Mouse (Mus musculus) lung, postnatal 0 days (tissue): Measurements from ENCODE around the gene Ablim1. TPM values are rescaled to one million over a fixed set of nuclear protein-coding genes. Genes with fewer than 3 reads are reported as not detected.

Experiments used
- ATAC-seq: fragments of 200-750 bp; cut with Nextera tagmentation; 2 replicates; pipeline ENCODE4 v1.8.0; 2017; ENCODE audit warnings: moderate library complexity
- DNase-seq: peaks from one replicate; pipeline ENCODE4 v3.0.0-alpha.2; 2016; ENCODE audit warnings: low spot score
- H3K27ac ChIP-seq: fragments of 300-500 bp; sonication (generic); 2 replicates; pipeline ENCODE4 v1.5.1; 2014; ENCODE audit warnings: antibody characterized with exemption, mild to moderate bottlenecking, low read length, mixed read lengths
- H3K27me3 ChIP-seq: fragments of 300-500 bp; sonication (generic); replicated peaks from 2 replicates; pipeline ENCODE4 v1.6.1; 2014; ENCODE audit warnings: low read length, mixed read lengths; ENCODE audit not compliant: insufficient read depth
- H3K36me3 ChIP-seq: fragments of 300-500 bp; sonication (generic); 2 replicates; pipeline ENCODE4 v1.6.1; 2014; ENCODE audit warnings: low read length, mixed read lengths; ENCODE audit not compliant: insufficient read depth
- H3K4me1 ChIP-seq: fragments of 300-500 bp; sonication (generic); 2 replicates; pipeline ENCODE4 v1.6.1; 2014; ENCODE audit warnings: antibody characterized with exemption, low read depth, low read length, mixed read lengths; ENCODE audit not compliant: insufficient read depth
- H3K4me2 ChIP-seq: fragments of 300-500 bp; sonication (generic); replicated peaks from 2 replicates; pipeline ENCODE4 v1.6.1; 2014; ENCODE audit warnings: low read depth, mild to moderate bottlenecking, low read length, moderate library complexity, mixed read lengths
- H3K4me3 ChIP-seq: fragments of 300-500 bp; sonication (generic); 2 replicates; pipeline ENCODE4 v1.5.1; 2014; ENCODE audit warnings: low read depth, low read length
- H3K9ac ChIP-seq: fragments of 300-500 bp; sonication (generic); replicated peaks from 2 replicates; pipeline ENCODE4 v1.6.1; 2014; ENCODE audit warnings: low read depth, mild to moderate bottlenecking
- H3K9me3 ChIP-seq: fragments of 300-500 bp; sonication (generic); 2 replicates; pipeline ENCODE4 v1.6.1; 2016; ENCODE audit warnings: low read length, mixed read lengths
- CTCF ChIP-seq: IDR thresholded peaks from 2 replicates; pipeline ENCODE4 v1.5.1; 2016; ENCODE audit warnings: antibody characterized with exemption, mild to moderate bottlenecking
- EP300 ChIP-seq: IDR thresholded peaks from 2 replicates; pipeline ENCODE4 v1.6.1; 2016; ENCODE audit warnings: antibody characterized with exemption, mild to moderate bottlenecking, control low read depth
- WGBS: fragments of 180-500 bp; shearing (Covaris S2); extraction: QIAGEN DNeasy Blood & Tissue Kit; methylation state at CpG from one replicate; pipeline ENCODE4 v1.1.7; 2014; 5-methylcytosine and 5-hydroxymethylcytosine counted together
- polyA plus RNA-seq: library from polyadenylated mRNA; unstranded; fragments of >200 nt; fragmentation: Nextera tagmentation; extraction: Ambion mirVana; gene quantifications from 2 replicates; pipeline ENCODE4 v1.2.1, GENCODE M21; 2015

Ablim1 gene
- polyA plus RNA-seq, 1 experiment from 2014 or later: 50.1 TPM

DNA sequence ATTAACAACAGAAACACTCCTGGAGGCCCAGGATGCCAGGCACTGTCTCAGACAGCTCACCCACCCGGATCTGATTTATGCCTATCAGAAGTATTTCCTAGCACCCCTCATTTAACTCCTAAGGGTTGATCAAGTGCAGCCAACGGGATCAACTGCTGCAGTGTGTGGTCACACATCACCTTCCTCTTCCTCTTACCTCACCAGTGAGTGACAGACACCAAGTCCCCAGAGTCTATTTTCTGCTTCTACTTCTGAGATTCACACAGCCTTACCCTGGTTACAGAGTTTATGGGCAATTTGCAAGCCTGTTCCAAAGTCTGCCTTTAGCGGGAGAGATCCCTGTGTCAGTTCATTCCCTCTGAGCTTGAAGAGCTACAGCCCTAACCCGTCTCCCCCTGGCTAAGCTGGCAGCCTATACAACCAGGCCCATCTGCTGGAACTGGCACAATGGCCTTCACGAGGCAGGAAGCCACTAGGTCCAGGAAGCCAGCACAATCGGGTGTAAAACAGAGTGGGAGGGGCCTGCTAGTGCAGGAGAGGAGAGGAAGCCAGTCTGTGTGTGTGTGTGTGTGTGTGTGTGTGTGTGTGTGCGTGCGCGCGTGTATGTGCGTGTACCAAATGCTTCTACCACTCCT is 191.1 kb downstream of the Ablim1 start:
- no peaks in the 10 kb centered on the region; the same call in 1 of the 2 replicates for H3K36me3 ChIP-seq
- no peak overlapping the region for H3K4me2 ChIP-seq
- TF ChIP-seq EP300: peak; percentile 59
- TF ChIP-seq CTCF: peak; percentile 11; the same call in 1 of the 2 replicates
- H3K27me3 ChIP-seq: no peaks in the 10 kb centered on the region
- ATAC-seq: peak; percentile 77
- H3K4me1 ChIP-seq: peaks cover 8% of the 10 kb centered on the region
- H3K9me3 ChIP-seq: no peaks in the 10 kb centered on the region
- 51% methylated on average over 11 of the region's 11 CpGs for WGBS
- DNase-seq: peak; percentile 80
- H3K4me3 ChIP-seq: no peak overlapping the region
- H3K9ac ChIP-seq: no peak overlapping the region
- H3K27ac ChIP-seq: peak overlapping the region; percentile 77

DNA sequence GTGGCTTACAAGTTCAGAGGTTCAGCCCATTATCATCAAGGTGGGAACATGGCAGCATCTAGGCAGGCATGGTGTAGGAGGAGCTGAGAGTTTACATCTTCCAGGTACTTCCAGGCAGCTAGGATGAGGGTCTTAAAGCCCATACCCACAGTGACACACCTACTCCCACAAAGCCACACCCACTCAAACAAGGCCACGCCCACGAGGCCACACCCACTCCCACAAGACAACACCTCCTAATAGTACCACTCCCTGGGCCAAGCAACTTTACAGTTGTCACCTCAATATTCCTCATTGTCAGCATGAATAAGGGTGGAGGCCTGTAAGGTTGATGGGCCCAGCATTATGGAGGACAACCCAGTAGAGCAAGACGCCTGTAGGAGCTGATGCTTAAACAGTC is 192.5 kb downstream of the Ablim1 start:
- TF ChIP-seq CTCF (no peak), EP300 (no peak)

GRCm38 (mm10) chr19:57121036-57121435 is 193.7 kb downstream of the Ablim1 start:
- WGBS: 80% methylated on average over 4 of the region's 4 CpGs
- Histone ChIP-seq H3K27ac (no peak overlapping the region), H3K9ac (no peak overlapping the region), H3K4me2 (no peak overlapping the region), H3K4me3 (no peak overlapping the region), H3K36me3 (no peaks in the 10 kb centered on the region), H3K9me3 (no peaks in the 10 kb centered on the region), H3K4me1 (peaks cover 17% of the 10 kb centered on the region), H3K27me3 (no peaks in the 10 kb centered on the region)
- DNase-seq (peak; percentile 44), ATAC-seq (no peak)
- TF ChIP-seq EP300 (no peak), CTCF (no peak)

More for the DNA sequence above, 192.5 kb downstream of the Ablim1 start:
- ATAC-seq: no peak
- Histone ChIP-seq H3K4me1 (peaks cover 10% of the 10 kb centered on the region), H3K9me3 (no peaks in the 10 kb centered on the region), H3K36me3 (no peaks in the 10 kb centered on the region; the same call in 1 of the 2 replicates), H3K27ac (no peak overlapping the region), H3K9ac (no peak overlapping the region), H3K27me3 (no peaks in the 10 kb centered on the region), H3K4me2 (no peak overlapping the region), H3K4me3 (no peak overlapping the region)
- DNase-seq: no peak
- WGBS: 83% methylated on average over 3 of the region's 3 CpGs

DNA sequence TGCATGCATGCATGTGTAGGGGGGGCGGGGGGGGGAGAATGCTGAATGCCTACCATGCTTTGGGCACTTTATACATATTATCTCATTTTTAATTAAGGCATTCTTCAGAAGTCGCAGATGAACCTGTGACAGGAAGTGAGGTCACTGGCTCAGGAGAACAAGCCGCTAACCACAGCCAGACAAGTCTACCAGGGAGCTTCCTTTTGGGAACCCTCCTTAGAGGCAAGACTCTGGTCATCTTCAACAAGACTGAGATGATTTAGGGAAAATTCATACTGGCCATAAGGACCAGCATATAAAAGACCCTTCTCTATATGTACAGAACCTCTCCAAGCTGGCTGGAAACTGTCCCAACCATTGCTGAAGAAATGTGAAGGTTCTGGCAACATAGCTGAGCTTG is 195.1 kb downstream of the Ablim1 start:
- H3K27me3 ChIP-seq: no peaks in the 10 kb centered on the region
- no peak for ATAC-seq
- H3K4me1 ChIP-seq: peaks cover 17% of the 10 kb centered on the region
- H3K9ac ChIP-seq: no peak overlapping the region
- peak overlapping the region; percentile 26; the same call in 1 of the 2 replicates for H3K27ac ChIP-seq
- H3K4me2 ChIP-seq: peak overlapping the region; percentile 52
- H3K9me3 ChIP-seq: no peaks in the 10 kb centered on the region
- peaks cover 5% of the 10 kb centered on the region; the same call in 1 of the 2 replicates for H3K36me3 ChIP-seq
- TF ChIP-seq EP300 (no peak), CTCF (no peak)
- H3K4me3 ChIP-seq: no peak overlapping the region
- DNase-seq: no peak
- WGBS: 47% methylated on average over 3 of the region's 3 CpGs

- ATAC-seq (peak; percentile 77), DNase-seq (peak; percentile 90)
- Histone ChIP-seq H3K9ac (0 out of 2 replicates have a peak overlapping the region, but pooled peaks have one; percentile 16), H3K4me1 (peaks cover 17% of the 10 kb centered on the region), H3K4me2 (peak overlapping the region; percentile 52), H3K36me3 (peaks cover 7% of the 10 kb centered on the region; the same call in 1 of the 2 replicates), H3K9me3 (no peaks in the 10 kb centered on the region), H3K27me3 (no peaks in the 10 kb centered on the region), H3K27ac (peak overlapping the region; percentile 69), H3K4me3 (peak overlapping the region; percentile 23)
- WGBS: 29% methylated on average over 22 of the region's 22 CpGs
- TF ChIP-seq EP300 (no peak), CTCF (no peak)
These were observed 195.7 kb downstream of the Ablim1 start for GRCm38 (mm10) chr19:57118785-57119565.

DNA sequence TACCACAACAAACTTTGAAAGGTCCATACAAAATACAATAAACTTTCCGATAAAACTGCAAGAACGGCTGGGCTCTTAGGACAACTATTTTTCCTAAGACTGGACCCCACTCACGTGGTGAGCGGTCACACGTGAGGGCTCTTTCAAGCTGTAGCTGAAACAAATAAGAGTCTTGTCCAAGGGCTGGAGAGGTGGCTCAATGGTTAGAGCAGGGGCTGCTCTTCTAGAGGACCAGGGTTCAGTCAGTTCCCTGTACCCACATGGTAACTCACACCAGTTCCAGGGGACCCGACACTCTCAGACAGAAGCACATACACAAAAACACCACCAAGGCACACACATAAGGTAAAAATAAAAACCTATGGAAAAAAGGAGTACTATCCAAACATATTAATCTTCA is 197.0 kb downstream of the Ablim1 start:
- WGBS: 25% methylated on average over 6 of the region's 6 CpGs
- DNase-seq (no peak), ATAC-seq (no peak)
- H3K4me2 ChIP-seq: peak overlapping the region; percentile 52
- no peaks in the 10 kb centered on the region for H3K9me3 ChIP-seq
- H3K36me3 ChIP-seq: peaks cover 7% of the 10 kb centered on the region; the same call in 1 of the 2 replicates
- TF ChIP-seq EP300: no peak
- TF ChIP-seq CTCF: no peak
- no peaks in the 10 kb centered on the region for H3K27me3 ChIP-seq
- peak overlapping the region; percentile 23; the same call in 1 of the 2 replicates for H3K4me3 ChIP-seq
- no peak overlapping the region for H3K9ac ChIP-seq
- H3K27ac ChIP-seq: no peak overlapping the region
- peaks cover 17% of the 10 kb centered on the region for H3K4me1 ChIP-seq
